Mouse (Mus musculus) C2C12 (cell line): ENCODE measurements around the gene Atp8a2.

Experiments used
- CEBPB ChIP-seq: IDR thresholded peaks from one replicate; pipeline ENCODE4 v1.6.1; 2011; ENCODE audit warnings: low read depth, mild to moderate bottlenecking, control low read depth, moderate library complexity
- CTCF ChIP-seq: IDR thresholded peaks from one replicate; pipeline ENCODE4 v1.5.1; 2011; ENCODE audit not compliant: control insufficient read depth, insufficient read depth, insufficient read length
- MAX ChIP-seq: IDR thresholded peaks from one replicate; pipeline ENCODE4 v1.6.1; 2011; ENCODE audit warnings: mild to moderate bottlenecking, control low read depth

GRCm38 (mm10) chr14:59649337-59649736 is 547.6 kb downstream of the Atp8a2 start:
- no peak for TF ChIP-seq CTCF
- TF ChIP-seq CEBPB = no peak
- TF ChIP-seq MAX = no peak
